Mouse (Mus musculus) E14TG2a.4 (cell line): ENCODE data around the gene Auts2.

ENCODE experiments used
- H3K27me3 ChIP-seq: 2 replicates; pipeline ENCODE4 v1.6.1; 2014; ENCODE audit warnings: low read length, control low read depth; ENCODE audit not compliant: insufficient read depth
- H3K36me3 ChIP-seq: 2 replicates; pipeline ENCODE4 v1.6.1; 2014; ENCODE audit warnings: low read length, control low read depth; ENCODE audit not compliant: insufficient read depth
- H3K4me1 ChIP-seq: replicated peaks from 2 replicates; pipeline ENCODE4 v1.6.1; 2014; ENCODE audit warnings: low read depth, low read length, control low read depth
- H3K4me3 ChIP-seq: replicated peaks from 2 replicates; pipeline ENCODE4 v1.5.1; 2014; ENCODE audit warnings: mild to moderate bottlenecking, low read length
- H3K9me3 ChIP-seq: 2 replicates; pipeline ENCODE4 v1.6.1; 2014; ENCODE audit warnings: low read length, control low read depth
- CTCF ChIP-seq: conservative IDR thresholded peaks from 2 replicates; pipeline ENCODE4 v1.5.1; 2014; ENCODE audit warnings: low read length
- NANOG ChIP-seq: IDR thresholded peaks from 2 replicates; pipeline ENCODE4 v1.6.1; 2014; ENCODE audit warnings: borderline replicate concordance, low read length, mixed read lengths
- POU5F1 ChIP-seq: IDR thresholded peaks from 2 replicates; pipeline ENCODE4 v1.6.1; 2014; ENCODE audit warnings: low read length, borderline replicate concordance

Gene Auts2

DNA sequence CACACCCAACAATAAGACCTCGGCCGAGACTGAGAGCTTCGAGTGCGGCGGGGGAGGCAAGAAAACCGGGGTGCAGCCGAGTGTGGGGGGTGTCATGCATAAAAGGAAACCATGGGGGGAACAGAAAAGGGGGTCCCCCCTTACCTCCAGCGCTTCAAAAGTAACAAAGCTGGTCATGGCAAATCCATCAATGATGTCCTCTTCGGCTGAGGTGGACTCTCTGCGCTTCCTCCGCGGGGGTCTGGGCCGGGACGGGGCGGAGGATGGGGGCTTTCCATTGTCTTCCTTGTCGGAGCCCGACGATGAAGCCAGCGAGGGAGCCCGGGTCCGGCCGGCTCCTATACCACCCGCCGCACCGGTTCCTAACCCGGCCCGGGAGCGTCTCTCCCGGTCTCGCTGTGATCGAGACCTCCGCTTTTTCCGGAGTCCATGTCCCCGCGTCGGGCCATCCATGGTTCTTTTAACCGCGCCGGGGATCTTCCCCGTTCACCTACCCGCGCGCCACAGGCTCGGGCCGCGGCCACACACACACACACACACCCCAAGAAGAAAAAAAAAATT, 1.7 kb downstream of the Auts2 start:
- H3K4me1 ChIP-seq, result peaks cover 20% of the 10 kb centered on the region
- H3K36me3 ChIP-seq, result no peaks in the 10 kb centered on the region
- TF ChIP-seq NANOG (no peak), POU5F1 (no peak), CTCF (no peak)
- H3K4me3 ChIP-seq, result peak overlapping the region; percentile 83
- H3K9me3 ChIP-seq, result no peaks in the 10 kb centered on the region
- H3K27me3 ChIP-seq, result peaks cover 62% of the 10 kb centered on the region

DNA sequence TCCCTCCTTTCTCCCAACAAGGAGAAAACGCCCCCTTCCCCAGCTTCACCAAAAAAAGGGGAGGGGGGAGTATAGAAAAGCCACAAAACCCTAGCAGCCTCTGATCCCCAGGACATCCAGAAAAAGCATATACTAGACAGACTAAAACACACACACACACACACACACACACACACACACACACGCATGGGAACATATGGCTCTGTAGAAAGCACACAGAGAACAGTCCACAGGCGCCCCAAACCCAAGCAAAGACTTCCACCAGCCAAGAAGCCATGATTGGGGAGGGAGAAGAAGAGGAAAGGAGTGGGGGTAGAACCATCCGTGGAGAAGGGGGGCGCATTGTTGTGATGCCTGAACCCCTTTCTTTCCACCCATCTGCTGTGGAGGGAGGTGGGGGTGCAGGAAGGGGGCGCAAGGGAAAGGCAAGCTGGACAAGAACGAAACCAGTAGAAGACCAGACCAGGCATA, 2.3 kb downstream of the Auts2 start:
- no peaks in the 10 kb centered on the region for H3K36me3 ChIP-seq
- peaks cover 65% of the 10 kb centered on the region for H3K27me3 ChIP-seq
- H3K4me3 ChIP-seq, result peak overlapping the region; percentile 83
- peaks cover 20% of the 10 kb centered on the region for H3K4me1 ChIP-seq
- H3K9me3 ChIP-seq, result no peaks in the 10 kb centered on the region
- TF ChIP-seq NANOG, result no peak
- no peak for TF ChIP-seq CTCF
- TF ChIP-seq POU5F1, result no peak

DNA sequence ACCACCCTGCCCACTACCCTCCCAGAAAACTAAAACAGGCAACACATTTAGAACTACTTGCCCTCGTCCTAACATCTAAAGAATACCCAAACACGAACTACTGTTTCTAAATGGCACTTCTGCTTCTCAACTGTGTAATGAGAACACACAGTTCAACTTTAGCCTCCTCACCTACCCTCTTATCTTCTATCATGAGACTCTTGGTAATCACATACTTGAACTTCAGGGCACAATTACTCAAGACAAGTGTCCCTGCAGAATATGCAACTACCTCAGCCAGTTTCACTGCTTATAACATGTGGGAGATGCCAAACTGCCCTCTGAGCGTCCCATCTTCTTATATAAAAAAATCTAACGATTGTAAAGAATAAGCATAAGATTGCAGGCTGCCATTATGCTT, 5.7 kb downstream of the Auts2 start:
- TF ChIP-seq POU5F1, result no peak
- TF ChIP-seq NANOG, result no peak
- no peak for TF ChIP-seq CTCF
- Histone ChIP-seq H3K27me3 (peaks cover 55% of the 10 kb centered on the region), H3K36me3 (no peaks in the 10 kb centered on the region), H3K9me3 (no peaks in the 10 kb centered on the region), H3K4me3 (no peak overlapping the region), H3K4me1 (peaks cover 12% of the 10 kb centered on the region)

DNA sequence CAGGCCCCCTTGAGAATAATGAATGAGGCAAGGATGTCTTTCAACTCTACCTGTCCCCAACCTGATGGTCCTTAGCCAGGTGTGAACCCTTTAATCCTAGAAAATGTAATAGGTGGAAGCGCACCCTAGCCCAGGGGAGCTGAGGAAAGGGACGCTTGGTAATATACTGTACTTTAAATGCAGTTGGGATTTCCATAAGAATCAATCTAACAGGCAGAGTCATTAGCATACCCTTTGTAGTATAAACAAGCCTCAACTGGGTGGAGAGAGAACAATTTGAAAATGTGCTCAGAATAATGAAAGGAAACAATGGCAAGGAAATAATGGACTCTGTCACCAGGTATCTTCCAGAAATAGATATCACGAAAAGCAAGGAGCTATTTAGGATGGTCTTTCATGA, 16.7 kb downstream of the Auts2 start:
- TF ChIP-seq POU5F1 (peak; percentile 59), CTCF (no peak), NANOG (peak; percentile 75)
- H3K4me1 ChIP-seq, result peaks cover 69% of the 10 kb centered on the region
- no peaks in the 10 kb centered on the region for H3K9me3 ChIP-seq
- H3K36me3 ChIP-seq, result no peaks in the 10 kb centered on the region
- H3K27me3 ChIP-seq, result peaks cover 28% of the 10 kb centered on the region
- no peak overlapping the region for H3K4me3 ChIP-seq

DNA sequence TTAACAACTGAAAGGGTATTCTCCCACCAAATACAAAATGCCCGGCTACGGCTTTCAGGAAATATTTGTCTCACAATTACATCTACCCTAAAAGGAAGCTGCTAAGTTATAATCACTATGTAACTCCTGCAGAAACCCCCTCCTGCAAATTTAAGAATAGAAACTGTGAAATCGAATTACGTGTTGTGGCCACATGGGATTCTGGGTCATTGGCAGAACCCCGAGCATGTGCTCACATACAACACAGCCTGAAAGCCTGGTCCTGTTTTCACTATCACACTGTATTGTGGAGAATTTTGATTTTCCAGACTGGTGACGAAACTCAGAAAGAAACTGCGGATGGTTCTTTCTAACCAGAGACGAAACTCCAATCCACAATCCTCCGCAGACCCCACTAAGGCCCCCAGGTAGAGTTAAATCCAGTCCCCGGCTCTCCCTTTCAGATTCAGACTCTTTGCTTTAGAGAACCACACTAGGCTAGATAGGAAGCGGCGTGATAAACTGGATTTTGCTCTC, 21.7 kb downstream of the Auts2 start:
- no peaks in the 10 kb centered on the region for H3K9me3 ChIP-seq
- no peaks in the 10 kb centered on the region for H3K36me3 ChIP-seq
- peaks cover 49% of the 10 kb centered on the region for H3K4me1 ChIP-seq
- TF ChIP-seq NANOG, result no peak
- no peak for TF ChIP-seq POU5F1
- no peak for TF ChIP-seq CTCF
- H3K27me3 ChIP-seq, result peaks cover 20% of the 10 kb centered on the region
- no peak overlapping the region for H3K4me3 ChIP-seq

DNA sequence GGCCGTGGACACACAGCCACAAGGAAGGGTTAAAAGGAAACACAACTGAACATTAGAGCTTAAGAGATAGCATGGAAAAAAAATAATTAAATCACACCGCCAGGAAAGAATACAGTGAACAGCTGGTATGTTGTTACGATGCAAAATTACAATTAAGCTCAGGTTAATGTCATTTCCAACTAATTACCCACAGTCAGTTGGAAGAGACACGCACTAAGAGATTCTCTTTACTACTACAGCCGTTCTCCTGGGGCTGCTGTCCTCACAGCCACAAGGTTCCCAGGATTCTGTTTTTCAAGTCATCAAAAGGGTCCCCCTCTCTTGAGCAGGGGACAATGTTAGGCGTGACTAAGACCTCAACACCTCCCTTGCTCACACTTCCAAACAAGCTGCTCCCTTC, 25.3 kb downstream of the Auts2 start:
- H3K36me3 ChIP-seq, result no peaks in the 10 kb centered on the region
- H3K4me3 ChIP-seq, result no peak overlapping the region
- peaks cover 3% of the 10 kb centered on the region for H3K27me3 ChIP-seq
- no peaks in the 10 kb centered on the region for H3K9me3 ChIP-seq
- peaks cover 25% of the 10 kb centered on the region for H3K4me1 ChIP-seq
- TF ChIP-seq POU5F1, result no peak
- no peak for TF ChIP-seq CTCF
- TF ChIP-seq NANOG, result no peak

DNA sequence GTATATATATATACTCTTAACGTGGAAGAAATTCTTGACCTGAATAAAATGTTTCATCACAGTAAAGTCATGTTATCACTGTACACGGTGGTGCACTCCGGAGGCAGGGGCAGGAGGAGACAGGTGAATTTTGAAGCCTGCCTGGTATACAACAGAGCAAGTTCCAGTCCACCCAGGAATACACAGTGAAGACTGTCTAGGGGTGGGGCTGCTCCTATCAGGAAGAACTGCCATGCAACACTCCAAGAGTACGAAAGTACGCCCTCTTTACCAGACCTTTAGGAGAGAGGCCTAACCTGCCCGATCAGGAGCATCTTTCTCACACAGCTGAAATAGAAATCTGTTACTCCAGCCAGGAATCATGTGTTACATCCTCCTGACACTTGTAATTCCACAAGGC, 28.6 kb downstream of the Auts2 start:
- H3K36me3 ChIP-seq, result no peaks in the 10 kb centered on the region
- no peaks in the 10 kb centered on the region; the same call in 1 of the 2 replicates for H3K27me3 ChIP-seq

DNA sequence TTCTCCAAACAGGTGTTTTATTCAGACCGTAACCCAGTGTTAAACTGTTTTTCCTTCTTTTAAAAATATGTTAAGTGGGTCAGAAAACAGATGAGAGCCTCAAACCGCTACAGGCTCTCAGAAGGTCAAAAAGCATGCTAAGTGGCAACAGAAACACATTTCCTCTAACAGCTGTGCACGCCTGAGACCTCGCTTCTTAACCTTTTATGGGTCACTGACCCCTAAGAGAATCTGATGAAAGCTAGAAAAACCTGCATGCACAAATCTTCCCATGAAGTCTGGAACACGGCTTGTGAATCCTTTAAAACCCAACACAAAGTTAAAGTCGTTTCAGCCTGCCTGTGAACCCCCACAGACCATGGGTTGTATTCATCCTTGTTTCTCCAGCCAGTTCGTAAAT, 29.9 kb downstream of the Auts2 start:
- TF ChIP-seq NANOG, result no peak
- TF ChIP-seq POU5F1, result no peak
- TF ChIP-seq CTCF, result no peak
- Histone ChIP-seq H3K9me3 (no peaks in the 10 kb centered on the region), H3K4me3 (no peak overlapping the region), H3K36me3 (no peaks in the 10 kb centered on the region), H3K27me3 (no peaks in the 10 kb centered on the region; the same call in 1 of the 2 replicates), H3K4me1 (peaks cover 25% of the 10 kb centered on the region)

More for the DNA sequence above, 28.6 kb downstream of the Auts2 start:
- no peak for TF ChIP-seq POU5F1
- no peak for TF ChIP-seq CTCF
- no peak for TF ChIP-seq NANOG
- Histone ChIP-seq H3K4me1 (peaks cover 15% of the 10 kb centered on the region), H3K4me3 (no peak overlapping the region), H3K9me3 (no peaks in the 10 kb centered on the region)

DNA sequence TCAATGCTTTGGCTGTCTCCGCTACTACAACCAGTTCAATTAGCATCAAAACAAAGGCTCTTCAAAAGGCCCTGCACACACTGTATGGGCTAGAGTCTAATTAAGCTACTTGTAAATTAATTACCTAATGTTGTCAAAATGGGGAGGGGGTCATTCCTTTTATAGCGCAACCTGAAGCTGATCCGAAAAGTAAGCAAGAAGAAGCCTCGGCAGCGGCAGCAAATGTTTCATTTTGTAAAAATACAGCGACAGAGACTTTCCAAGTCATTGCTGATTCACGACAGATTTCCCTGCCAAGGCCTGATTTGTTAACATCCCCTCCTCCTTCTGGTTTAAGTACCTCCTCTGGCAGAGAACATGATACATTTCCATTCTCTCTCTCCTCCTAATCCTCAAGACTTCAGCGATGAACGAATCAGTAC, 33.7 kb downstream of the Auts2 start:
- H3K4me3 ChIP-seq, result no peak overlapping the region
- H3K9me3 ChIP-seq, result no peaks in the 10 kb centered on the region
- peaks cover 25% of the 10 kb centered on the region for H3K4me1 ChIP-seq
- peaks cover 2% of the 10 kb centered on the region; the same call in 1 of the 2 replicates for H3K27me3 ChIP-seq
- no peak for TF ChIP-seq NANOG
- no peaks in the 10 kb centered on the region for H3K36me3 ChIP-seq
